Mouse (Mus musculus): ENCODE measurements around the gene Rtn4. TPM values are rescaled to one million over a fixed set of nuclear protein-coding genes. Genes with fewer than 3 reads are reported as not detected.

The Rtn4 gene
- total RNA-seq, 2 experiments from 2014 or later: 330 to 492 TPM

GRCm38 (mm10) chr11:29758617-29759016 is 65.9 kb downstream of the Rtn4 start:
- DNase-seq (ENCODE audit: low spot score in 2 of 2): no peak

GRCm38 (mm10) chr11:29761387-29761786 is 68.6 kb downstream of the Rtn4 start:
- no peak for DNase-seq (ENCODE audit: low spot score in 2 of 2)

DNA sequence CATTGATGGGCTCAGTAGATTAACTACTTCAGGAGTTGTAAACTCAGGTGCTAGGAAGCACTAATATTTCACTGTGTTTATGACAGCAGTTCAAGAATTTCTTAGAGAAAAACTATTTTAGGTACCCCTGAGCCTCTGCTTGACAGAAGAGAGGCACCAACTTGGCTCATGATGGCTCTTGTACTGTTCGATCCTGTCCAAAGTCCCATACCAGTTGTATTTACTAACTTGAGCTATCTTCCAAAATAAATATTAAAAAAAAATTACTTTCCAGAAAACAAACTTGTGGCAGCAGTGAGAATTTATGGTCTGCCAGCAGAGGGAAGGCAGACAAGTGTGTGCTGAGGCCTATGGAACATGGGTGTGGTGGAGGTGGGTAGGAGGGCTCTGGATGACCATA is 70.0 kb downstream of the Rtn4 start:
- DNase-seq (ENCODE audit: low spot score in 2 of 2): no peak

DNA sequence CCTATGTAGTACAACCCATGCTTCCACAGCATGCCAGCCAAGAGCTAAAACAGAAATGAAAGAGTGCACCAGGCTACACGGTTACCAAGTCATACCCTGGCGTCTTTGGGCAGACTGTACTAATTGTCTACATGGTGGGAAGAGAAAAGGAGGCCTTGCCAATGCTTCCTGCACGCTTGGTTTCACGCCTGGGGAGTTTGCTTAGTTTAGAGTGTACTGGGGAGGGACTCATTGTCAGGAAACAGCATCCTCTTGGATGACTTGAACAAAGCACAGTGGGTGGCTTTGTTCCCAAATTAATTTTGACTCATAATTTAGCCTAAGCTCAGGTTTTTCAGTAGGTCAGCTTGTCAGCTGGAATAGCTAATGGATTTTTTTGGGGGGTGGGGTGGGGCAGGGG is 72.3 kb downstream of the Rtn4 start:
- no peak for DNase-seq (ENCODE audit: low spot score in 2 of 2)

- DNase-seq (ENCODE audit: low spot score in 2 of 2): no peak
Observed at GRCm38 (mm10) chr11:29766313-29766982, 73.7 kb downstream of the Rtn4 start.

GRCm38 (mm10) chr11:29768523-29768922 is 75.8 kb downstream of the Rtn4 start:
- DNase-seq (ENCODE audit: low spot score in 2 of 2): no peak

GRCm38 (mm10) chr11:29770666-29771400 is 78.1 kb downstream of the Rtn4 start:
- no peak for DNase-seq (ENCODE audit: low spot score in 2 of 2)

DNA sequence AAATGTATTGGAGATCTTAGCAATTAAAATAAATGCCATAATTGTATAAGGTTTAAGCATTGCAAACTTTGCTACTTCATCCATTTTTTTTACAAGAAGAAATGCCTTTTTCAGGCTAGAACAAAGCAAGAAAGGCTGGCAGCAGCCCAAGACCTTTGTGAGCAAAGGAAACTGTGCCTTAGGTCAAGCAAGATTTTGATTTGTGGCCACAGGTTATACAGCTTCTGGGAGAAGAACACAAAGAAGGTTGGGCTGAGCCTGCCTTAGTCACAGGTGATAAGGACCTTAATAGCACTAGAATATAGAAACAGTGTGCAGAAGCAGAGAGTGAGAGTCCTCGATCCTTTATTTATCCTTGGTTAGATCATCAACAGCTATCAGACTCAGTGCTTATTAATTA is 79.5 kb downstream of the Rtn4 start:
- no peak for DNase-seq (ENCODE audit: low spot score in 2 of 2)

- no peak for DNase-seq (ENCODE audit: low spot score in 2 of 2)
Observed at GRCm38 (mm10) chr11:29774296-29774695, 81.5 kb downstream of the Rtn4 start.

DNA sequence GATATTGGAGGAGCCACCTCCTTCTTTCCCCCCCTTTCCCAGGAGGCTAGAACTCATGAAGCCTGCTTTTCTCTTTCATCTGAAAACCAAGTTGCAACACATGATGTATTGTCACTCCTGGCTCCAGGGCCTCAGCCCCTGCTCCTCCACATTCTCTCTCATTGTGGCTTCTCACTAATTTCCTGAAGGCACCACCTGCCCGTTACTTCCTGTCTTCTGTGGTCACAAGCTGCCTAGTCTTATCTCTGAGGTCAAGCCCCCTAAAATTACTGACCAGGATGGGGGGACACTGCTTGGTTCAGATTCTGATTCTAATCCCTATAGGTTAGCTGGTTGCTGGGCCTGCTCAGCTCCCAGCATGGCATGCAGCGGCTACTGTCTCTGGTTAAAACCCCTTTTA is 82.0 kb downstream of the Rtn4 start:
- DNase-seq (ENCODE audit: low spot score in 2 of 2): no peak

DNA sequence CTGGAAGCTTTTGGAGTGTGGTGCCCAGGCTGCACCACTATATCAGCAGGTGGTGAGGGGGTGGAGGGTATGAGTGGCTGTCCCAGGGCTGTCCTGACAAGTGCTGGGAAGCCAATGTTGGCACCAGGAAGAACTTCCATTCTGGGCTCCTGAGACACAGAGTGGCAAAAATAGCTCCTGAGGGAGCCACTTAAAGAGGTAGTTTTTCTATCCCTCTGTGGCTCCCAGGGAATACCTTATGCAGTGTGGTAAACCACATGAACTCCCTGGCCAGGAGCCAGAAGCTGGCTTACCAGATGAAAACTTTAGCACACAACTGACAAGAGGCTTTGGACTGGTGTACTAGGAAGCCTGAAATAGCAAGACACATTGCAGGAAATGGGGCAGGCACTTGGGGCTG is 85.2 kb downstream of the Rtn4 start:
- DNase-seq (ENCODE audit: low spot score in 2 of 2): no peak

DNA sequence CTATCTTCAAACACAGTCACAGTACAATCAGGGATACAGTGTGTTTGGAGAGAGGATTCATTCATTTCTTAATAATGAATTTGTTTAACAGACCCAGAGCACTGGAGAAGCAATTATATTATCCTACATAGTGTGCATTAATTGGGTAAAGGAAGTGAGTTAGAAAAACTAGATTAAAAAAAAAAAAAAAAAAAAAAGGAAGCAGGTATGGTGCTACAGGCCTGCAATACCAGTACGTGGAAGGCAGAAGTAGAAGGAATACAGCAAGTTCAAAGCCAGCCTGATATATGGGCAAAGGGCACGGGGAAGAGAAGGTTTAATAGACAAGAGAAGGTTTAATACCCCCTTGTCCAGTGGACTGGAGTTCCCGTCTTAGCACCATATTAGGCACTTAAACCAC is 86.2 kb downstream of the Rtn4 start:
- no peak for DNase-seq (ENCODE audit: low spot score in 2 of 2)

DNA sequence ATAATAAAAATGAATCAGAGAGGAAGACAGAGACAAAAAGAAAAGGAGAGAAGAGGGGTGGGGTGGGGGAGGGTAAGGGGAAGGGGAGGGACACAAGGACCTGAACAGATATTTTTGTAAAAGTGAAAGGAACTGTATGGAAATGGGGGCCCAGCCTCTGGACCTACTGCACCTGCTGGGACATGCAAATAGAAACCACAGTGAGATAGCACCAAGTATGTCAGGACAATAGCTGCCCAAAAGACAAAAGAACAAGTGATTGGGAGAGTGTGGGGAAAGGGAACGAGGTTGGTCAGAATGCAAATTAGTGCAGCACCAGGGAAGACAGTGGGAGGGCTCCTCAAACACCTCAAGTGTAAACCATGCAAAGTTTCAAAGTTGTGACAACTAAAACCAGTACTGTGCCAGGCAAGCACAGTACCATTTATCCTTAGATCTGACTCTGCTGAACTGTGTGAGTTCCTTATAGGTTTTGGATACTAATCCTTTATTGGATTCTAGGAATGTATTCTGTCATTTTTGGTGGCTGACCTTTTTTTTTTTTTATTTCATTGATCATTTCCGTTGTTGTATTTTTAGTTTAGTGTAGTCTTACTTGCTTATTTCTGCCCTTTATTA is 86.8 kb downstream of the Rtn4 start:
- DNase-seq (ENCODE audit: low spot score in 2 of 2): no peak

- no peak for DNase-seq (ENCODE audit: low spot score in 2 of 2)
Observed at GRCm38 (mm10) chr11:29786583-29787219, 94.0 kb downstream of the Rtn4 start.

- DNase-seq (ENCODE audit: low spot score in 2 of 2): no peak
Observed at GRCm38 (mm10) chr11:29787473-29787872, 94.7 kb downstream of the Rtn4 start.

- DNase-seq (ENCODE audit: low spot score in 2 of 2): no peak
Observed at GRCm38 (mm10) chr11:29788499-29788898, 95.8 kb downstream of the Rtn4 start.

- no peak for DNase-seq (ENCODE audit: low spot score in 2 of 2)
Observed at GRCm38 (mm10) chr11:29788921-29789638, 96.3 kb downstream of the Rtn4 start.

GRCm38 (mm10) chr11:29790796-29791195 is 98.0 kb downstream of the Rtn4 start:
- no peak for DNase-seq (ENCODE audit: low spot score in 2 of 2)
